Comparison of ENCODE assay signal across 19 mouse cellular contexts in genomic region chr10:34532507-34532906, GRCm38 (mm10). TPM values are rescaled to one million over a fixed set of nuclear protein-coding genes. Genes with fewer than 3 reads are reported as not detected.
DNase-seq lines count a peak whose midpoint lies in the region; ATAC-seq and TF ChIP-seq lines count a peak whose summit lies in the region.
"Had no signal": no experiment of that assay in that cellular context is flagged by ENCODE, and none has a peak within 500 bp of the region (broad histone marks: within the 10 kb centered on the region; RNA-seq: fewer than 3 reads in every experiment).

No protein-coding gene starts in this region.

- no peaks in the 10 kb centered on the region for H3K27me3 ChIP-seq in cerebellum, adult 2 months (ENCODE audit: control insufficient read depth, insufficient read depth, low read length)
- H3K27me3 ChIP-seq in limb, embryonic 14.5 days (ENCODE audit: control insufficient read depth, insufficient read depth, low read length), result no peaks in the 10 kb centered on the region
- no peaks in the 10 kb centered on the region for H3K27me3 ChIP-seq in limb, embryonic 10.5 days (ENCODE audit: low read depth, poor library complexity, severe bottlenecking)
- H3K27me3 ChIP-seq: liver, embryonic 13.5 days; midbrain, embryonic 13.5 days had no signal

- peak; percentile 46 to 55 for DNase-seq in cerebellum, postnatal 10 days
- no peak for DNase-seq in cerebellum, adult 2 months
- DNase-seq in limb, embryonic 14.5 days (ENCODE audit: low spot score), result peak; percentile 3
- no peak for DNase-seq in limb, embryonic 10.5 days (ENCODE audit: low spot score)
- DNase-seq in brain, adult 2 months (ENCODE audit: low read depth, low spot score), result peak; percentile 5
- DNase-seq in retina, embryonic 14.5 days (ENCODE audit: low spot score), result peak; percentile 24
- no peak for DNase-seq in left cerebral cortex, adult 9 months (ENCODE audit: low spot score in 2 of 2)
- no peak for DNase-seq in T-cell, adult 2 months (ENCODE audit: low spot score)
- DNase-seq: adrenal gland, postnatal 14 days; gastrocnemius, adult 2 months; left cerebral cortex, postnatal 4 days; liver, embryonic 13.5 days; right cerebral cortex, postnatal 25 days had no signal

- WGBS in cerebellum, adult 2 months, result 65% methylated on average over 1 of the region's 1 CpGs
- 57% methylated on average over 1 of the region's 1 CpGs for WGBS in limb, embryonic 14.5 days
- 70% methylated on average over 1 of the region's 1 CpGs for WGBS in limb, embryonic 10.5 days

- no peaks in the 10 kb centered on the region for H3K36me3 ChIP-seq in limb, embryonic 14.5 days (ENCODE audit: control insufficient read depth, insufficient read depth, low read length)
- H3K36me3 ChIP-seq in limb, embryonic 10.5 days, result no peaks in the 10 kb centered on the region
- H3K36me3 ChIP-seq: liver, embryonic 13.5 days; midbrain, embryonic 13.5 days had no signal

- ATAC-seq in limb, embryonic 14.5 days (ENCODE audit: low FRiP score, low read depth), result no peak
- ATAC-seq: forebrain, embryonic 16.5 days; midbrain, embryonic 13.5 days had no signal

- H3K27ac ChIP-seq in cerebellum, adult 2 months (ENCODE audit: insufficient read depth, low read length), result no peak overlapping the region
- no peak overlapping the region for H3K27ac ChIP-seq in limb, embryonic 14.5 days (replicated peaks; ENCODE audit: low read depth, low read length)
- no peak overlapping the region for H3K27ac ChIP-seq in limb, embryonic 10.5 days
- H3K27ac ChIP-seq: gastrocnemius, adult 2 months; liver, embryonic 13.5 days; macrophage; midbrain, embryonic 13.5 days had no signal

- no peak overlapping the region for H3K4me2 ChIP-seq in limb, embryonic 14.5 days (replicated peaks; ENCODE audit: low read depth, low read length, severe bottlenecking)
- H3K4me2 ChIP-seq: heart, embryonic 11.5 days; liver, embryonic 13.5 days; midbrain, embryonic 13.5 days had no signal

- no peak overlapping the region for H3K9ac ChIP-seq in limb, embryonic 14.5 days (ENCODE audit: low read depth, low read length, severe bottlenecking)
- H3K9ac ChIP-seq: liver, embryonic 13.5 days; midbrain, embryonic 13.5 days had no signal

- no peaks in the 10 kb centered on the region for H3K4me1 ChIP-seq in cerebellum, adult 2 months (ENCODE audit: control insufficient read depth, insufficient read depth, low read length)
- no peaks in the 10 kb centered on the region for H3K4me1 ChIP-seq in limb, embryonic 14.5 days (ENCODE audit: control insufficient read depth, insufficient read depth, low read length)
- H3K4me1 ChIP-seq in limb, embryonic 10.5 days, result no peaks in the 10 kb centered on the region
- H3K4me1 ChIP-seq: liver, embryonic 13.5 days; midbrain, embryonic 13.5 days had no signal

- TF ChIP-seq POLR2A in cerebellum, adult 2 months (IDR thresholded peaks at IDR 0.05; ENCODE audit: borderline replicate concordance, insufficient read depth, low read length), result no peak
- no peak for TF ChIP-seq POLR2A in limb, embryonic 14.5 days (IDR thresholded peaks at IDR 0.05; ENCODE audit: borderline replicate concordance, extremely low read depth, insufficient read depth, insufficient read length)

- no peak overlapping the region for H3K4me3 ChIP-seq in cerebellum, adult 2 months (replicated peaks; ENCODE audit: insufficient read depth, low read depth, low read length)
- no peak overlapping the region for H3K4me3 ChIP-seq in limb, embryonic 14.5 days (replicated peaks; ENCODE audit: low read length)
- no peak overlapping the region for H3K4me3 ChIP-seq in limb, embryonic 10.5 days
- H3K4me3 ChIP-seq: erythroblast, embryonic 14.5 days; gastrocnemius, adult 2 months; liver, embryonic 13.5 days; midbrain, embryonic 13.5 days; myocyte had no signal

- no peaks in the 10 kb centered on the region for H3K9me3 ChIP-seq in limb, embryonic 14.5 days (ENCODE audit: control insufficient read depth, low read length)
- H3K9me3 ChIP-seq in limb, embryonic 10.5 days (replicated peaks), result no peaks in the 10 kb centered on the region
- H3K9me3 ChIP-seq: liver, embryonic 13.5 days; midbrain, embryonic 13.5 days had no signal

- no peak for TF ChIP-seq CTCF in cerebellum, adult 2 months (IDR thresholded peaks at IDR 0.05; ENCODE audit: borderline replicate concordance, insufficient read depth, low read depth, low read length)

RNA-seq across cellular contexts. Expression of gene Frk, which starts 49.3 kb away (rescaled TPM):
- 0.25 and 0.29 TPM in 2 replicates for polyA plus RNA-seq in cerebellum, adult 2 months (2012; rRNA removed)
- 2.9 and 3.6 TPM in 2 replicates for polyA plus RNA-seq in limb, embryonic 14.5 days (2012; rRNA removed)
- polyA plus RNA-seq in limb, embryonic 14.5 days (2014; fragmentation: Nextera tagmentation; extraction: Ambion mirVana), result 7.4 and 10.9 TPM in 2 replicates
- polyA plus RNA-seq in limb, embryonic 10.5 days (2016; fragmentation: Nextera tagmentation; extraction: Ambion mirVana), result 3.0 and 3.4 TPM in 2 replicates
- polyA plus RNA-seq: erythroblast, embryonic 14.5 days had no signal

Comparison
In these comparisons a context has a peak if more than half of its experiments do, and no peak if none do; other contexts are left out.
1. DNase-seq: peak in cerebellum, postnatal 10 days (2 of 2), limb, embryonic 14.5 days (single experiment), brain, adult 2 months (single experiment) and retina, embryonic 14.5 days (single experiment); none in cerebellum, adult 2 months (0 of 2), limb, embryonic 10.5 days (single experiment), left cerebral cortex, adult 9 months (0 of 2) and T-cell, adult 2 months (single experiment).